Mouse (Mus musculus) testis, adult 2 months (tissue): ENCODE measurements around the gene Foxn3. TPM values are rescaled to one million over a fixed set of nuclear protein-coding genes. Genes with fewer than 3 reads are reported as not detected.

Experiments used
- H3K27ac ChIP-seq: fragments of 200-500 bp; 2 replicates; pipeline ENCODE4 v1.5.1; 2012; ENCODE audit warnings: low read depth, low read length; ENCODE audit not compliant: control insufficient read depth, insufficient read depth
- H3K27me3 ChIP-seq: fragments of 200-500 bp; 2 replicates; pipeline ENCODE4 v1.6.1; 2012; ENCODE audit warnings: mild to moderate bottlenecking, low read length, moderate library complexity; ENCODE audit not compliant: control insufficient read depth, insufficient read depth
- H3K36me3 ChIP-seq: fragments of 200-500 bp; 2 replicates; pipeline ENCODE4 v1.6.1; 2012; ENCODE audit warnings: mild to moderate bottlenecking, low read length; ENCODE audit not compliant: control insufficient read depth, insufficient read depth
- H3K4me1 ChIP-seq: fragments of 200-500 bp; 2 replicates; pipeline ENCODE4 v1.6.1; 2012; ENCODE audit warnings: low read length; ENCODE audit not compliant: control insufficient read depth, insufficient read depth
- H3K4me3 ChIP-seq: fragments of 200-500 bp; 2 replicates; pipeline ENCODE4 v1.5.1; 2012; ENCODE audit warnings: low read depth, mild to moderate bottlenecking, low read length, moderate library complexity, mixed read lengths; ENCODE audit not compliant: control insufficient read depth
- CTCF ChIP-seq: fragments of 200-500 bp; IDR thresholded peaks from 2 replicates; pipeline ENCODE4 v1.5.1; 2012; ENCODE audit warnings: low read depth, mild to moderate bottlenecking, inconsistent platforms, low read length, moderate library complexity; ENCODE audit not compliant: control insufficient read depth, insufficient read depth, insufficient replicate concordance
- POLR2A ChIP-seq: fragments of 200-500 bp; IDR thresholded peaks from 2 replicates; pipeline ENCODE4 v1.6.1; 2012; ENCODE audit warnings: low read depth, mild to moderate bottlenecking, inconsistent platforms, low read length, moderate library complexity; ENCODE audit not compliant: control insufficient read depth
- polyA plus RNA-seq: library from polyadenylated mRNA; depleted of rRNA; stranded (reverse); fragments of >200 nt; gene quantifications from 2 replicates; pipeline ENCODE4 v1.2.3, GENCODE M21; 2012

Foxn3 gene
- polyA plus RNA-seq, 1 experiment = 7.3 TPM

GRCm38 (mm10) chr12:99400907-99401306, 162.5 kb downstream of the Foxn3 start:
- Histone ChIP-seq H3K4me3 (no peak overlapping the region), H3K27ac (no peak overlapping the region), H3K4me1 (peaks cover 2% of the 10 kb centered on the region; the same call in 1 of the 2 replicates), H3K27me3 (no peaks in the 10 kb centered on the region), H3K36me3 (no peaks in the 10 kb centered on the region)
- TF ChIP-seq CTCF = no peak
- TF ChIP-seq POLR2A = no peak

DNA sequence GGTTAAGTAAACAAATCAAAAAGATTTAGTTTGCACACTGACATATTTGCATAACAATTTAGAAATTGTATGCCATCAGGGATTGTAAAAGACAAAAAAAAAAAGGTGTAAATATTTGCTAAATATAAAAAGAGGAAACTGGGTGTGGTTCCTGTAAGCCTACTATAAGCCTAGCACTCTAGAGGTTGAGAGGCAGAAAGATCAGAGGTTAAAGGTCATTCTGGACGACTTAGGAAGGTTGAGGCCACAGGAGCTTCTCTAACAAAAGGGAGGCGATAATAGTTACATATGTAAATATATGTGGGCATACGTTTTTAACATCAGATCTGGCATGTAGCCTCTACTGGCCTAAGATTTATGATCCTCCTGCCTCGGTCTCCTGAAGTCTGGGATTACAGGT, 163.8 kb downstream of the Foxn3 start:
- H3K4me1 ChIP-seq = peaks cover 2% of the 10 kb centered on the region; the same call in 1 of the 2 replicates
- no peak overlapping the region for H3K27ac ChIP-seq
- no peaks in the 10 kb centered on the region for H3K27me3 ChIP-seq
- H3K4me3 ChIP-seq = no peak overlapping the region
- no peak for TF ChIP-seq POLR2A
- no peak for TF ChIP-seq CTCF
- H3K36me3 ChIP-seq = no peaks in the 10 kb centered on the region

GRCm38 (mm10) chr12:99396461-99396860, 166.9 kb downstream of the Foxn3 start:
- Histone ChIP-seq H3K4me1 (peaks cover 8% of the 10 kb centered on the region), H3K4me3 (no peak overlapping the region), H3K36me3 (no peaks in the 10 kb centered on the region), H3K27ac (no peak overlapping the region), H3K27me3 (no peaks in the 10 kb centered on the region)
- TF ChIP-seq POLR2A (no peak), CTCF (no peak)

DNA sequence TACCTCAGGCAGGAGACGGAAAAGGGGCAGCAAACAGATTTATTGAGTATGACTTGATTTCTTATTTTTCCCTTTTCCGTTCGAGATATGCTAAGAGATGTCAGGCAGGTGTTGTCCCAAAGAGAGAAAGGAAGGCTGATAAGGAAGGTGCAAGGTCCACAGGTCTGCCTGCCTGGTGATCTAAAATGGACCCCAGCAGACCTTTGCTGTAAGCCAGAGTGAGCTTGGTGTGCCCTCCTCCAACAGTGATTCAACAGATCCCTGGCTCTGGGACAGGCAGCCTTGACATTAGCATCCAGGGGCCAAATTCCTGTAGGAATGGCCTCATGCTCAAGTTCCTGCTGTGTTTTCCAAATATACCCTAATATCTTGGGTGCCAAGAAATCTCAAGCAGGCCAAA, 168.3 kb downstream of the Foxn3 start:
- TF ChIP-seq POLR2A = no peak
- TF ChIP-seq CTCF = no peak

GRCm38 (mm10) chr12:99394676-99395075, 168.7 kb downstream of the Foxn3 start:
- no peak for TF ChIP-seq CTCF
- TF ChIP-seq POLR2A = no peak
- Histone ChIP-seq H3K4me1 (peaks cover 8% of the 10 kb centered on the region), H3K27me3 (no peaks in the 10 kb centered on the region), H3K27ac (peak overlapping the region; percentile 5; the same call in 1 of the 2 replicates), H3K4me3 (no peak overlapping the region), H3K36me3 (no peaks in the 10 kb centered on the region)

More for the DNA sequence above, 168.3 kb downstream of the Foxn3 start:
- Histone ChIP-seq H3K4me1 (peaks cover 8% of the 10 kb centered on the region), H3K36me3 (no peaks in the 10 kb centered on the region), H3K27ac (no peak overlapping the region), H3K4me3 (no peak overlapping the region), H3K27me3 (no peaks in the 10 kb centered on the region)

- Histone ChIP-seq H3K27ac (peak overlapping the region; percentile 91; the same call in 1 of the 2 replicates), H3K36me3 (no peaks in the 10 kb centered on the region), H3K4me3 (no peak overlapping the region; the same call in 1 of the 2 replicates), H3K27me3 (no peaks in the 10 kb centered on the region), H3K4me1 (peaks cover 10% of the 10 kb centered on the region)
- no peak for TF ChIP-seq POLR2A
Measured at GRCm38 (mm10) chr12:99393867-99394630, 169.3 kb downstream of the Foxn3 start.

- peak overlapping the region; percentile 83 for H3K4me3 ChIP-seq
- no peaks in the 10 kb centered on the region for H3K36me3 ChIP-seq
- peaks cover 10% of the 10 kb centered on the region for H3K4me1 ChIP-seq
- TF ChIP-seq POLR2A (peak; percentile 23), CTCF (no peak)
- no peaks in the 10 kb centered on the region for H3K27me3 ChIP-seq
- H3K27ac ChIP-seq = peak overlapping the region; percentile 91
Measured at GRCm38 (mm10) chr12:99392944-99393866, 170.2 kb downstream of the Foxn3 start.
